Mouse (Mus musculus): Measurements from ENCODE around the gene Gm17482. TPM values are rescaled to one million over a fixed set of nuclear protein-coding genes. Genes with fewer than 3 reads are reported as not detected.

Gene Gm17482
- polyA plus RNA-seq, 1 experiment from 2014 or later: not detected

Other genes with a start within 250 kb of the Gm17482 start
- gene Tamm41, start 189.5 kb upstream of the Gm17482 start, polyA plus RNA-seq (2015; fragmentation: Nextera tagmentation; extraction: Ambion mirVana): 49.6 and 50.8 TPM in 2 replicates
- 26.6 and 27.0 TPM in 2 replicates for gene Syn2, start 92.4 kb upstream of the Gm17482 start, polyA plus RNA-seq (2015; fragmentation: Nextera tagmentation; extraction: Ambion mirVana)
- gene Timp4, start 24.9 kb downstream of the Gm17482 start, polyA plus RNA-seq (2015; fragmentation: Nextera tagmentation; extraction: Ambion mirVana): 9.1 and 11.8 TPM in 2 replicates
- gene Pparg, start 133.6 kb downstream of the Gm17482 start, polyA plus RNA-seq (2015; fragmentation: Nextera tagmentation; extraction: Ambion mirVana): 0.30 and 0.45 TPM in 2 replicates